Mouse (Mus musculus): ENCODE data around the gene Lcn4. TPM values are rescaled to one million over a fixed set of nuclear protein-coding genes. Genes with fewer than 3 reads are reported as not detected.
A peak's percentile ranks its signal among the peaks of the same experiment; 100 is the strongest.

The Lcn4 gene
- total RNA-seq, 1 experiment from 2014 or later = not detected

DNA sequence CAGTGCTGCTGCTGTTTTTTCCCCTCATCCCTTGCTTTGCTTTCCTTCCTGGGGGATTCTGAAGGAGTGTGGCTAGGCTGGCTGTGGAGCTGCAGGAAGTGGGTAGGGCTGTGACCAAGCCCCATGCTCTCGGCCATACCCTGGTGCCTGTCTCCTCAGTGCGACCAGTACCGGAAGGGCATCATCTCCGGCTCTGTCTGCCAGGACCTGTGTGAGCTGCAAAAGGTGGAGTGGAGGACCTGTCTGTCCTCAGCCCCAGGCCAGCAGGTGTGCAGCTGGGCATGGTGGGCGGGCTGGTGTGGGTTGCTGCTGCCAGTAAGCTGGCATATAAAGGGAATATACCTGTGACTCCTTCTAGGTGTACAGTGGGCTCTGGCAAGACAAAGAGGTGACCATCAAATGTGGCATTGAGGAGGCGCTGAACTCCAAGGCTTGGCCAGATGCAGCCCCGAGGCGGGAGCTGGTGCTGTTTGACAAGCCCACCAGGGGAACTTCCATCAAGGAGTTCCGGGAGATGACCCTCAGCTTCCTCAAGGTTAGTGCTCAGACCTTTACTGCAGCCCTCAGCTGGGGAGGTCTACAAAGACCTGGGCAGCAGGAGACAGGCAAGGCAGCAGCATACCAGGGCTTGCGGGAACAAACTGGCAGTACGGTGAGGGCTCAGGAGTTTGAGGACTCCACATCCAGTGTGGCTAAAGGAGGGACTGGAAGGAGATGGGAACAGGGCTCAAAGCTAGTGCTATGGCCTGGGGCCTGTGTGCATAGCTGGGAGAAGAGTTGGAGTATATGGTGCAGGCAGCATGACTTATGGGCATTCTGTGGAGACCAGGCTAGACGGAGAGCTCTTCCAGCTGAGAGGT lies 36.2 kb downstream of the Lcn4 start:
- DNase-seq = peak; percentile 43

- DNase-seq = no peak
These were observed 37.0 kb downstream of the Lcn4 start for GRCm38 (mm10) chr2:26633953-26634530.

DNA sequence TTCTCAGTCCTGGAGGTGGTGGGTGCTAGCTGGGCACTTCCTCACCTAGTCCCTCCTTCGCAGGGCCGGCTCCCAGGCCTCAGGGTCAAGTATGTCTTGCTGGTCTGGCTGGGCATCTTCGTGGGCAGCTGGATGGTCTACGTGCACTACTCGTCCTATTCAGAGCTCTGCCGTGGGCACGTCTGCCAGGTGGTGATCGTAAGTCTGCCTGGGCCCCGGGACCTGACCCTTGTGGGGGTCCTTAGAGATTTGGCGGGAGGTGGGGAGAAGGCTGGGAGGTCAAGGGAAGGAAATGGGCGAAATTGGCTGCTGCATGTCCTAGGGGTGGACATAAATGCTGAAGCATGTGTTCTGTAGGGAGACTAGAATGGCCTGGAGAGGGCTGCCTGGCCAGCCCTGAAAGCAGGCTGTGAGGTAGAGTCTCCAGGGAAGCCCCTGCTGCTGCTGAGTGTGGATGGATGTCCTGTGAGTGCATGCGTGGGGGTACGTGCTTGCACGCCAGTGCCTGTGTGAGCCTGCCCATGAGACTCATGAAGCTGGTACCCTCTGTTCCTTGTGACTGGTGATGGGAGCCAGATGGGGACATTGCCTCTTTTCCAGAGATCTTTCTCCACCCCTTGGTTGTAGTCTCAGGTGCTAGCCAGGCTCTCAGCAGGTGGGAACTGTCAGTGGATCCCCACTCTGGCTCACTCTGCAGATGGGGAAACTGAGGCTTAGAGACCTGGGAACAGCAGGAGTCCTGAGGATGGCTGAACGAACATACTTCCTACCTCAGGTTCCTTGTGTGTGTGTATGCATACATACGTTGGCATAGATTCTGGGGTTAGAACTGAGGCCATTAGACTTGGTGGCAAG lies 38.3 kb downstream of the Lcn4 start:
- no peak for DNase-seq

- no peak for DNase-seq
These were observed 42.2 kb downstream of the Lcn4 start for GRCm38 (mm10) chr2:26628792-26629437.

DNA sequence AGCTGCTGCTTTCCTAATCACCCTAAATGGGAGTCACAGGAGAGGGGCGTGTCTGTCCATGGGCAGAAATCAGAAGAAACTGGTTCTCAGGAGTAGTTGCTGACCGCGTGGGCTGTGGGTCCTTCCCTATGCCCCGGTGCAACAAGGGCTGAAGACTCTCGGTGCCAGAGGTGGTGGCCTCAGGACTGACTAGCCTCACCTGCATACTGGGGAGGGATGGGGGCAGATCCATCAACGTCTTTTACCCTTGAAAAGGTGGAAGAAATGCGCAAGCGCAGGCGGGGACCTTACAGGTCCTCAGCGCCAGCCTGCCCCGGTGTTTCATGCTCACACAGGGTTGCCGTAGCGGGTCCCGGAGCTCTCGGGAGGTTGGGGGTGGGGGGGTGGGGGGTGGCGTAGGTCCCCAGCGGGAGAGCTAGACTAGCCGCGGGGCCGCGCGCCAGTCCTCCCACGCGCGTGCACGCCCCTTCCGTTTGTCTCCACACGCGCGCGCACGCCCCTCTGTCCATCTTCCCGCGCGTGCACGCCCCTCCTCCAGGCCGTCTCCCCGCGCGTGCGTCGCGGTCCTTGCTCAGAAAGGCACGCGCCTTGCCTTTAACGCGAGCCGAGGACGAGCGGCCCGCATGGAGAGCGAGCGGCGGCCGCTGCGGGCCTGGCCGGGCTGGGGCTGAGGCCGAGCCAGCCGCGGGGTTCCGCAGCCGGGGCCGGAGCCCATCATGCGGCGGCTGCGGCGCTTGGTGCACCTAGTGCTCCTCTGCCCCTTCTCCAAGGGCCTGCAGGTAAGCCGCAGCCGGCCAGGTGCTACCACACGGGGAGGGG lies 43.0 kb downstream of the Lcn4 start, which contains the start of gene Fam69b:
Gene Fam69b (plus strand): TSS at position 537 of the 819 bp plus-strand sequence.
- DNase-seq = peak; percentile 88

DNA sequence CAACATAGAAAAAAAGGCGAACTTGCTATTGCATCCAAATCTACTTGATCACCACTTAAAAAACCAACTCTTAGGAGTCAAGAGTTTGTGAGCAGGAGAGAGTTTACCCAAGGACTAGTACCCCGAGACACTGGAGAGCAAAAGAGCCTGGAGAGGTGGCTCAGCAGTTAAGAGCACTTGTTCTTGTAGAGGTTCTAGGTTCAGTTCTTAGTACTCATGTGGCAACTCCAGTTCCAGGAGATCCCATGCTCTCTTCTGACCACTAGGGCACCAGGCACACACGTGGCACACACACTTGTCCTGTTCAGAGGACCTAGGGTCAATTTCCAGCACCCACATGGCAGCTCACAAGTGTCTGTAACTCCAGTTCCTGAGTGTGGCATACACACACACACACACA lies 45.0 kb downstream of the Lcn4 start:
- DNase-seq = no peak

DNA sequence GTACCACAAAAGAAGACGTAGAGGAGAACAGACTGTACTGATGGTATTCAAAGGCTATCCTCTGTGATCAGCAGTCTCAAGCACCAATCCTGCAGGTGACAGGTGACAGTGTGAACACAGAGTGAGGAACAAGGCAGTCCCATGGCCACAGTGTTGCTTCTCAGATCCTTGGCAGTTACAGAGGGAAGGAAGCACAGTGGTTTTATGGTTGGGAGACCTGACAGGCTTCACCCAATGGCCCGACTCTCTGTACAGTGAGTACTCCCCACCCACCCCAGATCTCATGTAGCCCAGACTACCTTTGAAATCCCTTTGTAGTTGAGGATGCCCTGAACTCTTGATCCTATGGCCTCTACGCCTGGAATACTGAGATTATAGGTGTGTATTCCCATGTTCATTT lies 45.7 kb downstream of the Lcn4 start:
- DNase-seq = no peak

GRCm38 (mm10) chr2:26622984-26623383 lies 48.1 kb downstream of the Lcn4 start:
- no peak for DNase-seq

DNA sequence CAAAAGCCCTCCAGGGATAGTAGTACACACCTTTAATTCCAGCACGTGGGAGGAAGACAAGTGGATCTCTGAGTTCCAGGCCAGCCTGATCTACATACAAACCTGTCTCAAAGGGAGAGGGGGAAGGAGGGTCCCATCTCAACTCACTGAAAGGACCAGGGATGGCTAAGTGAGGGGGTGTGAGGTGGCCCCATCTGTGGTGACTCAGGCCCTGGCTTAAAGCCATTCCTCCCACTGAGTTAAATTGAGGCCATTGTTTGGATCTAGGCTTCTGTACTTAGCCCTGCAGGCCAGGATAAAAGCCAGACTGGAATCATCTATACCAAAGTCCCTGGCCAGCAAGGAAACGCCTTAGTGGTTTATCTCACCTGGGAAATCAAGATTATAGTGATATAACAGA lies 49.8 kb downstream of the Lcn4 start:
- DNase-seq = no peak

DNA sequence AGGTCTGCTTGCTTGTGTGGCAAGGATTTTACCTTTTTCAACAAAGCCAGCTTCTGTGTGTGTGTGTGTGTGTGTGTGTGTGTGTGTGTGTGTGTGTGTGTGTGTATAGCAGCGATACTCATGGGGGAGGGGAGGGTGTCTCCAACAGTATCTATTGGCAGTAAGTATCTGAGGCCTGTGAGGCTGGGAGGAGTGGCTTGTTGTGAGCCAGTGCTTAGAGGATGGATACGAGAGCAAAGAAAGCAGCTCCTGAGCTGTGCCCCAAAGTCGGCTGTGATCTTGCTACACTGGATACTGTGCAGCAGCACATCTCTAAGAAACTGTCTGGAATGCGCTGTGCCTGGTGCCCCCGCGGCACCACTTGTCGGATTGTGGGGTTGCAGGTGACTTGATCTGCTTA lies 53.2 kb downstream of the Lcn4 start:
- peak; percentile 6 for DNase-seq

Other genes with a start within 250 kb of the Lcn4 start
- 50.1 and 54.6 TPM in 2 replicates for gene Sec16a, start 226.1 kb downstream of the Lcn4 start, total RNA-seq (2021)
- gene Notch1, start 154.6 kb downstream of the Lcn4 start, total RNA-seq (2021) = 27.5 and 35.7 TPM in 2 replicates
- 217 and 247 TPM in 2 replicates for gene Egfl7, start 91.3 kb downstream of the Lcn4 start, total RNA-seq (2021)
- not detected in 2 replicates for gene Gm20532, start 84.6 kb downstream of the Lcn4 start, total RNA-seq (2021)
- 271 and 405 TPM in 2 replicates for gene Agpat2, start 66.9 kb downstream of the Lcn4 start, total RNA-seq (2021)
- 10.0 and 12.3 TPM in 2 replicates for gene Fam69b, start 42.8 kb downstream of the Lcn4 start, total RNA-seq (2021)
- gene Abo, start 193.7 kb upstream of the Lcn4 start, total RNA-seq (2021) = not detected in 2 replicates
- gene Surf6, start 231.6 kb upstream of the Lcn4 start, total RNA-seq (2021) = 26.8 and 32.1 TPM in 2 replicates
- gene Med22, start 239.4 kb upstream of the Lcn4 start, total RNA-seq (2021) = 42.8 and 50.4 TPM in 2 replicates
- 490 and 536 TPM in 2 replicates for gene Rpl7a, start 239.5 kb upstream of the Lcn4 start, total RNA-seq (2021)
- 33.0 and 35.2 TPM in 2 replicates for gene Surf2, start 245.1 kb upstream of the Lcn4 start, total RNA-seq (2021)
- gene Surf1, start 245.2 kb upstream of the Lcn4 start, total RNA-seq (2021) = 81.6 and 84.1 TPM in 2 replicates